Mouse (Mus musculus) left cerebral cortex, postnatal 10 days (tissue): ENCODE results near the gene Idh1. TPM values are rescaled to one million over a fixed set of nuclear protein-coding genes. Genes with fewer than 3 reads are reported as not detected.

Experiments
- DNase-seq, 2 experiments: peaks; one replicate each; pipeline ENCODE4 v3.0.0; 2021 to 2022; ENCODE audit warnings: low spot score in 2 of 2, mixed read lengths in 1 of 2; ENCODE audit errors: extremely low spot score in 1 of 2
- intact Hi-C: fragments of 180-260 bp; cut with DNase I; formaldehyde crosslinking; loops from one replicate; pipeline ENCODE4 v1.15.1; 2025
- total RNA-seq, 2 experiments: library from RNA; stranded (reverse); gene quantifications; 2 replicates each; pipeline ENCODE4 v1.2.3; 2021

The Idh1 gene
- total RNA-seq, 2 experiments from 2014 or later, result 119 to 143 TPM

- intact Hi-C loops, result loop anchor here (2.0 to 5.0 kb wide), 3 partner anchors 66 to 462 kb away; no protein-coding TSS in a partner anchor
- peak; percentile 98 to 99 for DNase-seq
Measured at GRCm38 (mm10) chr1:65178902-65179432, 7.3 kb downstream of the Idh1 start.

GRCm38 (mm10) chr1:65178126-65178901 is 8.0 kb downstream of the Idh1 start:
- intact Hi-C loops, result loop anchor here (2.0 to 5.0 kb wide), 3 partner anchors 66 to 461 kb away; no protein-coding TSS in a partner anchor
- peak; percentile 89 to 93 for DNase-seq

DNA sequence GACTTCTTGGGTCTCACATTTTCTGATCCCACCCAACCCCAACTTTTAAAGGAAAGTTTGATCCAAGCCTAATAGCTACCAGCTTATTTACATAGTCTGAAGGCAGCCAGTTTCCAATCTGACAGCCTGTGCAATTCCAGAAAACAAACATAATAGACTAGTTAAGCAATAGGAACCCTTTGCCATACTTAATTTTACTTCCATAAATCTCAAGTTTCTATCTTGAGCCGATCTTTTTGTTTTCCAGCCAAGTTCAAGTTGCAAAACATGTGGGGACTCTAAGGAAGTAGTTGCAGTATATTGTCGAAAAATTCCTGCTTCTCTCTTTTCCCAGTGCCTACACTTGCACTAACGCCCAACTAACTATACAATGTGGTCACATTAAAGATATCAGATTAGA is 8.8 kb downstream of the Idh1 start:
- DNase-seq, result no peak
- intact Hi-C loops, result loop anchor here (5.0 kb wide), 2 partner anchors 130 to 460 kb away; no protein-coding TSS in a partner anchor

GRCm38 (mm10) chr1:65176912-65177311 is 9.4 kb downstream of the Idh1 start:
- intact Hi-C loops, result loop anchor here (5.0 kb wide), 2 partner anchors 130 to 460 kb away; no protein-coding TSS in a partner anchor
- no peak for DNase-seq

GRCm38 (mm10) chr1:65176171-65176570 is 10.1 kb downstream of the Idh1 start:
- intact Hi-C loops, result loop anchor here (5.0 kb wide), 2 partner anchors 129 to 459 kb away; no protein-coding TSS in a partner anchor
- no peak for DNase-seq

GRCm38 (mm10) chr1:65173716-65174115 is 12.6 kb downstream of the Idh1 start:
- DNase-seq, result no peak
- intact Hi-C loops, result no loop called here

GRCm38 (mm10) chr1:65171579-65171978 is 14.7 kb downstream of the Idh1 start:
- intact Hi-C loops, result no loop called here

DNA sequence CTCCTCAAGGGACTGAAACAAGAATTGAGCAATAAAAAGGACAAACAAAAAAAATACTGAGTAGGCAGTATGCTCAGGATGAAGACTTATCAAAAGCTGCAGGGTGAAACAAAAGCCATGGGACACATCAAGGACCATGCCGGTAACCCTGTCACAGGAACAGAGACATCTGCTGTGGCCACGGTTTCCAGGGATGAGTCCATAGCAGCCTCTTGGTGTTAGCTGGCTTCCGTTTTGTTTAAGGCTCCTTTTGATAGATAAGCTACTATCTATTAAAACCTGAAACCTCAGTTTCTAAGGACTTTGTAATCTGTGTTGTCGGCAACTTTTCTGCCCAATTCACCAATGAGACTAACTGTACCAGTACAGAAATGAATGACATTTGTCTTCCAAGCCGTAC is 16.4 kb downstream of the Idh1 start:
- intact Hi-C loops, result no loop called here
- DNase-seq, result no peak

More at GRCm38 (mm10) chr1:65171579-65171978, 14.7 kb downstream of the Idh1 start:
- DNase-seq, result no peak

- intact Hi-C loops, result no loop called here
- no peak for DNase-seq
Measured at GRCm38 (mm10) chr1:65169536-65169935, 16.8 kb downstream of the Idh1 start.

DNA sequence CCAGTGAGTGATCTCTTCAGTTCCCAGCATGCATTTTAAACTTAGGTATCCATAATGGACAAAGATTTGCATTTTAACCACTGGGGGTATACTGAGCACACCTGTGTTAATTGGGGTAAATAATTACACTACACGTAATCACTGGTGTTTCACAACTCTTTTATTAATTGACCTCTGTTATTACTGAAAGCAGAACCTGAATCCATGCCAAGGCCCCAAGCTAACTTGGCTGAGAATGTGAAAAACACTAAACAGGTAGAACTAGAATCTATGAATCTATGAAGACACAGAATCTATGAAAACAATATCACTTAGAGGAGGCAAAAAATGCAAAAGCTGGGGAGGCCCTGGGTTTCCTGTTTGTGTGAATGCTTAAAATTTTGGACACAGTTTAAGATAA is 18.8 kb downstream of the Idh1 start:
- DNase-seq, result no peak
- intact Hi-C loops, result no loop called here

- intact Hi-C loops, result loop anchor here (5.0 kb wide), 1 partner anchor 115 kb away; no protein-coding TSS in a partner anchor
- DNase-seq, result no peak
Measured at GRCm38 (mm10) chr1:65162210-65162609, 24.1 kb downstream of the Idh1 start.

GRCm38 (mm10) chr1:65156111-65156510 is 30.2 kb downstream of the Idh1 start:
- DNase-seq, result no peak
- intact Hi-C loops, result no loop called here

GRCm38 (mm10) chr1:65154814-65155213 is 31.5 kb downstream of the Idh1 start:
- DNase-seq, result no peak
- intact Hi-C loops, result no loop called here

DNA sequence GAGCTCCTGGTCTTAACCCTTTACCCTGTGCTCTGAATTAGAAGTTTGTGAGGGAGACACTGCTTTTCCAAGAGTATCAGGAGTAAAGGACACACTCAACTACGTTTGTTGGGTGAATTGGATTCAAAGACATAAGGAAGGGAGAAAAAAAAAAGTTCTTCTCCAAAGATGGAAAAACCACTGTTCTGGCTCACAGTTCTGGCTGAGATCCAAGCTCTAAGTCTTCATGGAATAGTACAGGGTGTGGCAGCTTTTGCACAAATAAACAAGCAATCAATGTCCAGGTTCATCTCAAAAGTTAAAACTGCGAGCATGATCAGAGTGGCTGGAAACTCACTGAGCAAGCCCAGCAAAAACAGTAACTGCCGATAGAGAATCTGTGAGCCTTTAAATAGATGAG is 38.3 kb downstream of the Idh1 start:
- intact Hi-C loops, result no loop called here
- DNase-seq, result no peak

- intact Hi-C loops, result no loop called here
- no peak for DNase-seq
Measured at GRCm38 (mm10) chr1:65147326-65147725, 39.0 kb downstream of the Idh1 start.

DNA sequence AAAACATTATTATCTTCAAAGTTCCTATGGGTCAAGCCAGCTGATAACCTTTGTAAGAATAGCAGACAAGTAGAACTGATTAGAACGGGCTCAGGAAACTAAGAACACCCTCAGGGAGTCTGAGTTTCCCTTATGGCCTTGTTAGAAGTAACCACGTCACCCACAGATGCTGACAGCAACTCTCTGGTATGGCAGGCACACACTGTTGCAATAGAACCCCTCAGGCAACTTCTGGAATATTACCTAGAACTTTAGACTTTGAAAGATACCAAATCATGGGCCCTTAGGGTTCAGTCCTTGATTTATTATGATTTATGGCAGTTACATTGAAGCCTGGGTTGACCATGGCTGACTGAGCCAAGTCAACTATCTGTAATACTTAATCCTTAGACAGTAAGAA is 39.7 kb downstream of the Idh1 start:
- intact Hi-C loops, result no loop called here
- no peak for DNase-seq

DNA sequence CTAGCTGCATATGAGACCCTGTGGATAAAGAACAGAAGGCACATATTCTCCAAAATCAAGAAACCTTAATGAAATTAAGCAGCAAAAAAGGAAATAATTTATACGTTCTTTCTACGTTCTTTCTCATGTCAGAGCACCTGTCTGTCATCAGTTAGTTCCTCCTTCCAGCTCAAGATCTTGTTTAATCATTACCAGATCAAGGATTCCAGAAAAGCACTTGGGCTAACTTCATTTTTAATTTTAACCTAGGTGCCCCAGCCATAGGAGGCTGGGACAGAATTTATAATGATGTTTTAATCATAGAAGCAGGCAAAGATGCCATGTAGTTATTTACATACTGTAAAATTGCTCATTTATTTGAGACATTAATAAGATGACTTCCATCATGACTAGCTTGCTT is 41.5 kb downstream of the Idh1 start:
- intact Hi-C loops, result no loop called here
- DNase-seq, result no peak

DNA sequence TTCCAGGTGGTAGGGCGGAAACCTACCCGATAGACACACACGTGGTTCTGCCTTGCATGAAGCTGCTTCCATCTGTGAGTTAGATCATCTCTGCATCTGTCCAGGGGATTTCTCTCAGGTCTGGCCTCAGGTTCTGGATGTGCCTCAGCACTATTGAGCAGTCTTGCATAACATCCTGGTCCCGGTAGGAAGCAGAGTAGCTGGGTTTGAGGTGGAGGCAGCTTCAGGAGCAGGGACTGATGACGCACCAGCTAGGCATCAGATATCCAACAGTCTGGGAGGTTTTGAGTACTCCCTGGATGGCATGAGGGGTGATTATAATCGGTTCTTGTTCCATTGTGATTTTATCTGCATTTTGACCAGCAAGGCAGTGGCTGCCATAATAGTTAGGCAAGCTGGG is 48.7 kb downstream of the Idh1 start:
- intact Hi-C loops, result no loop called here
- DNase-seq, result no peak

DNA sequence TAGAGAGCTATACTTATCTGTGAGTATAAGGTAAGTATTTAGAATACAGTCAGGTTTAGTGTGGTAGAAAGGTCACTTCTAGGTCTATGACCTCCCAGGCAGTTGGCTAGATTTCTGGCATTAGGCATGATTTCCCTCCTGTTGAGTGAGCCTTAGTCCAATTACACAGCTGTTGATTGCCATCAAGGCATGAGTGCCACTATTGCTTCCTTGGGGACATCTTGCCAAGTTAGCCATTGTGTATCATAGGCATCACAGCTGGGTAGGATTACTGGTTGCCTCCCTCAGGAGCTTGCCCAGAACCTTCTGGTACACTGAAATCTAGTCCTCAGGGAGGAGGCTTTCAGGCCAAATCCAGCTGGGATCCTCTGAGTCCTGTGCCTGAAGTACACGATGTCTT is 53.5 kb downstream of the Idh1 start:
- DNase-seq, result no peak
- intact Hi-C loops, result no loop called here

DNA sequence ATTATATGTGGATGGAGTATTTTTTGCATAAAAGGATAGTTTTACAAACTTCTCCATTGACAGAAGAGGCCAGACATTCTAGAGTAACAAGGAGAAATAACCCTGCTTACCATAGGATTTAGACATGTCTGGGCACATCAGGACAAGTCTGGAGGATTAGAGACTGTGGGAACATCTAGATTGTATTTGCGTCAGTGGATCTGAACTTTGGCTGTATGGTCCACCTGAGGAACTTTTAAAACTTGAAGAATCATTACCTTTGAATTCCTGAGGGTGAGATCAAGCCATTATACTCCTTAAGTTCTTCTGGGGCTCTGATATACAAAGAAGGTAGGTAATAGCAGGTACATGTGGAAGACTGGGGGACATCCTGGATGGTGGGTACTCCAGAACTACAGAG is 54.6 kb downstream of the Idh1 start:
- no peak for DNase-seq
- intact Hi-C loops, result no loop called here
